Mouse (Mus musculus) brain, embryonic 18.5 days (tissue): Measurements from ENCODE around the gene Adgra3.

Experiments used
- DNase-seq: peaks from one replicate; pipeline ENCODE4 v3.0.0-alpha.2; 2012; ENCODE audit warnings: low read depth, low spot score

The Adgra3 gene

GRCm38 (mm10) chr5:49975971-49976370, 82.8 kb downstream of the Adgra3 start:
- peak; percentile 54 for DNase-seq

DNA sequence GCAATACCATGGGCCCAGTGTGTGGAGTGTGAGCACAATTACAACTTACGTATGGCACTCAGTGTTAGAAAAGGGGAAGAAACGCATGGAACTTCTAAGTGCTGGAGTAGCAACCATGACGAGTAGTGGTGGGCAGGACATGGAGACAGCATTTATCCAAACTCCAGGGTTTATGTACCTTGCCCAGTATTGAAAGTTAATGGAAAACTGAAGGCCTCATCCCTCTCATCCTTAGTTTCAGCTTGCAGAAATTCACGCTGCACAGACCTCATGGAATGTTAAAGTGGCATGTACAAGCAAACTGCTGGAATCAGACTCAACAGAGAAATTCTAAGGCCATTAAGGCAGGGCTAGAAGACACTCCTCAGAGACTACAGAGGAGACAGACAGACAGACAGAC, 84.6 kb downstream of the Adgra3 start:
- no peak for DNase-seq

DNA sequence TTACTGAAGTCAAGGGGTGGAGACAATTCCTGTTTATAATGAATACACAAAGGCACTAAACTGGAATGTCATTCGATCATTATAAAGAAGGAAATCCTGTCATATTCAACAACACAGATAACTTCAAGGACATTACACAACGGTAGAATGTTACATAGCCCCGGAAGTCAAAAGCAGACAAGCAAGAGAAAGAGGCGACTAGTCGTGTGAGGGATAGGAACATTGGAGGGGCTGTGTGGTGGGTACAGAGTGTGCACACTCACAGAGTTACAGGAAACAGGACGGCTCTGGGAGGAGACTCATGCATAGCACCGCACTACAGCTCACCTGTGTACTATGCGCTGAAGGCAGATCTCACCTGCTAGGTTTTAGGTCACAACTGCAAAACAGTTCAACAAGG, 89.1 kb downstream of the Adgra3 start:
- no peak for DNase-seq

DNA sequence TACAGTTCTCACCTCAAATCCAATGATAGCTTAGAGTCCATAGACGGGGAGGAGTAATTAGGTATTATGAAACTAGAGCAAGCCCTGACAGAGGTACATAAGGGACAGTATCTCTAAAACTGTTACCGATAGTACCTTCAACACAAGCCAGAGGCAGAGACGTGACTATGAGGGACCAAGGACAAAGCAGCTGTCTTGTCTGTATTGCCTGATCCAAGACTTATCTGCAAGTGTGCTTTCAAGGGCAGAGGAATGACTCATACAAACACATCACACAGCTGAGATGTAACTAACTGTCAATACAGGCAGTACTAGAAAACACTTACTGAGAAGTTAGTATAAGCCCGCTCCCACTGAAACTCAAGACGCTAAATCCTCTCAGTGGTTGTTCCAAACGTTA, 91.1 kb downstream of the Adgra3 start:
- no peak for DNase-seq

GRCm38 (mm10) chr5:49965810-49966209, 93.0 kb downstream of the Adgra3 start:
- no peak for DNase-seq

- DNase-seq, result peak; percentile 50
Observed at GRCm38 (mm10) chr5:49961478-49962431, 97.1 kb downstream of the Adgra3 start.

DNA sequence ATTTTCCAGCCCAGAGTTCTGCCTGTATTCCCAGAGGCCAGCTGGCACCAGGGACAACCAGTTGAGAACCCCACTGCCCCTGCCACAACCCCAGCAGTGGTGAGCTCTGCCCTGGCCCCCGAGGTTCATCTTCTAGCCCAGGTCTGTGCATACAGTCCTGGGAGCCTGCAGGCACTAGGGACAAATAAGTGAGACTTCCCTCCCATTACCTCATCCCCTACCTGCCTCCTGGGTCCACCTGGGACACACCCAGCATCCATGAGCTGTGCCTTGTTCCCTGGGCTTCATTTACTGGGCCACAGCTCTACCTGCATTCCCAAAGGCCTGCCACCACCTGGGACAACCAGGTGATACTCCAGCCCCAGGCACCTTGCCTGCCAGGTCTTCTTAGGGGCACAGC, 122.5 kb downstream of the Adgra3 start:
- DNase-seq, result no peak

DNA sequence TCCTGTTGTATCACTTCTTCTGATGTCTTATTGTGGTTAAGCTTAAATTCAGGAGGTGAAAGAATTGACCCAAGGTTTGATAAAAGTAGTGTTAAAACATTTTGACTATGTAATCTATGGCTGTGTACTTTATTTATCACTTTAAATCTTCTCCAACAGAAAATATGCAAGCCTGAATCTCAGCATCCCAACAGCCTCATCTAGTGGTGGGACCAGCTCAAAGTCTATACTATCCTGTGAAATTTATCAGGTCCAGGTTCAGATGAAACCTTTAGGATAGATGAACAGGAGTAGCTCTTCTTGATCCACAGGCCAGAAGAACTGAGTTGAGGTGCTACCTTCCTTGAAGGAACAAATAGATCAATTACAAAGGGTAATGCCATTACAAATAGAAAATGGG, 134.1 kb downstream of the Adgra3 start:
- DNase-seq, result no peak

- DNase-seq, result peak; percentile 6
Observed at GRCm38 (mm10) chr5:49915695-49916106, 143.1 kb downstream of the Adgra3 start.
